Mouse (Mus musculus): Measurements from ENCODE around the gene Oxsr1. TPM values are rescaled to one million over a fixed set of nuclear protein-coding genes. Genes with fewer than 3 reads are reported as not detected.

Gene Oxsr1
- polyA plus RNA-seq, 1 experiment from 2014 or later = 16.1 TPM

DNA sequence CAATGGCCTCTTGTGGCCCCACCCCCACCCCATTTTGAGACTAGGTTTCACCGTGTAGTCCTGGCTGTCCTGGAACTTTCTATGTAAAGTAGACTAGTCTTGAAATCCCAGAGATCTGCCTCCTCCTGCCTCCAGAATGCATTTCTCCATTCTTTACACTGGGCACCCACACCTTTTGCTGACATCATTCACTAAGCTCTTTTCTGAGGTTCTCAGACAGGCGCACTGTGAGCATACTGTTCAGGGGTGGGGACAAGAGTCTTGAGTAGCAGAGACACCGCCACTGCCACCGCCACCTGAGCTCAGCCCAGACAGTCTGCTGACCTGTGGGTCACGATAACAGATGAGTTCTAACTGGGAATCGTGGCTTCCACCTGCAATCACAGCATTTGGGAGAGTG, 33.7 kb upstream of the Oxsr1 start:
- Histone ChIP-seq H3K4me3 (replicated peaks; ENCODE audit: low read length) (no peak overlapping the region), H3K27ac (no peak overlapping the region), H3K36me3 (replicated peaks; ENCODE audit: control insufficient read depth, insufficient read depth) (peaks cover 11% of the 10 kb centered on the region), H3K4me2 (replicated peaks) (no peak overlapping the region), H3K4me1 (replicated peaks; ENCODE audit: control insufficient read depth, insufficient read depth, low read length) (no peaks in the 10 kb centered on the region), H3K27me3 (ENCODE audit: control insufficient read depth, insufficient read depth, low read length) (0 out of 2 replicates have a peak, but pooled peaks cover 3% of the 10 kb centered on the region), H3K9ac (no peak overlapping the region), H3K9me3 (ENCODE audit: control insufficient read depth, low read length) (no peaks in the 10 kb centered on the region)
- WGBS = 76% methylated on average over 6 of the region's 6 CpGs
- no peak for DNase-seq (ENCODE audit: low spot score)
- no peak for ATAC-seq (ENCODE audit: low FRiP score)

DNA sequence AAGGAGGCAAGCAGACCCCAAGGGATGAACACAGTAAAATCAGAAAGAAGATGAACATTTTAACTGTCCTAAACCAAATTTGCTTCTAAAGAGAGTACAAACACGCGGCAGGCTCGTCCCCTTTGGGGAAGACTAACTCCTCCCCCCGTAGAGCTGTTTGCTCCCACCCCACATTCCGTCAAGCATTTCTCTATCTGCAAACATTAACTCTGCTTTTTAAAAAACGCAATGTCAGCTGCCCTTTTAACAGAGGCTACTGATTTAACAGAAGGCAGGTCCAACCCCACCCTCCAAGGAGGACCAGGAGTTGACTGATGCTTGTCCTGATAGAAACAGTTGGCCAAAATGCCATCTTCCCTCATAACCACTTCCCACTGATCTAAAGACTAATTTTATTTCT, 31.7 kb upstream of the Oxsr1 start:
- Histone ChIP-seq H3K4me3 (replicated peaks; ENCODE audit: low read length) (no peak overlapping the region), H3K9ac (no peak overlapping the region), H3K4me2 (replicated peaks) (no peak overlapping the region), H3K4me1 (replicated peaks; ENCODE audit: control insufficient read depth, insufficient read depth, low read length) (no peaks in the 10 kb centered on the region), H3K36me3 (replicated peaks; ENCODE audit: control insufficient read depth, insufficient read depth) (peaks cover 25% of the 10 kb centered on the region), H3K27ac (no peak overlapping the region), H3K9me3 (ENCODE audit: control insufficient read depth, low read length) (no peaks in the 10 kb centered on the region), H3K27me3 (ENCODE audit: control insufficient read depth, insufficient read depth, low read length) (0 out of 2 replicates have a peak, but pooled peaks cover 3% of the 10 kb centered on the region)
- no peak for ATAC-seq (ENCODE audit: low FRiP score)
- 82% methylated on average over 6 of the region's 6 CpGs for WGBS
- DNase-seq (ENCODE audit: low spot score) = no peak

DNA sequence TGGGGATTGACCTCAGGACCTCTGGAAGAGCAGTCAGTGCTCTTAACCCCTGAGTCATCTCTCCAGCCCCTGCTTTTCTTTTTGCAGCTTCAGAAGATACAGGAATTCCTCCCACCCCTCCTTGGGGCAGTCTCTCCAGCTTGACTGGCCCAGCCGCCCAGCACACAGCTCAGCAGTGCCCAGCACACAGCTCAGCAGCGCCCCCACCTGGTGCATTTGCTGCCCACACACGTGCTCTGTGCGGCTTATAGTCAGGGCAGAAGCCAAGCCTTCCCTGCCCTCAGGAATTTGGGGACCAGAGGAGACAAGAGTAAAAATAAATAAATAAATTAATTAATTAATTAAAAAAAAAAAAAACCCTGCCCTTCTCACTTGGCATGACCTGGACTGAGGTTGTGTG, 29.8 kb upstream of the Oxsr1 start:
- 19% methylated on average over 4 of the region's 4 CpGs for WGBS

DNA sequence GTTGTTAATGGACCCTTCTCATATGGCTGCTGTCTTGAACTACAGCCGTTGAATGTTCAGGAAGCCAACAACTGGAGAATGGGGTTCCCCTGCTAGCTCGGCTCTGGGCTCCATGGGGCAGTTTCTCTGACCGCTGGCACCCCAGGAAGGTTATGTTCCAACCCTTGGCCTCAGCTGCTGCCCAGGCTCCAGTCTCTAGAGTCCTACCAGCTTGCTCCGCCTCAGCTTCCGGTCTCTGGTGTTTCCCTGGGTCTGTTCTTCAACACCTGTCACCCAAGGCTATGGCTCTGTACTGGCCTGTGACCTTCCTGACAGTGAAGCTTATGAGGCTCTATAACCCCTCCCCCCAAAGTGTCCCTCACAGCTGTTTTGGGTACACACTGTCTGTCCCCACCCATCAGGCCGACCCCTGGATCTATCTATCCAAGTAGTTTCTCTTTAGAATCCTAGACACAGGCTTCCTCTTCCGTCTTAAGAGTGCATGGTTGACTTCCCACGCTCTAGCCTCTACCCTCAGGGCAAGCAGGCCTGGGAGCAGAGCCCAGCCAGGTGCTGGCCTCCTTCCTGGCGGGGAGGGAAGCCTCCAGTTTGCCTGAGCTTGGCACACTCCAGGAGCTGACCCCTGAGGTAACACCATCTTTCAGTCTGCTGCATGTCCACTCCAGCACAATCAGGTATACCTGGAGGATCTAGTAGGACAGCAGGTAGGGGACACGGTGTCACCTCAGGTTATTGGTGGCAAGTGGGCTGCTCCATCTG, 28.9 kb upstream of the Oxsr1 start:
- DNase-seq (ENCODE audit: low spot score) (no peak), ATAC-seq (ENCODE audit: low FRiP score) (no peak)
- Histone ChIP-seq H3K9ac (no peak overlapping the region), H3K4me1 (replicated peaks; ENCODE audit: control insufficient read depth, insufficient read depth, low read length) (no peaks in the 10 kb centered on the region), H3K36me3 (replicated peaks; ENCODE audit: control insufficient read depth, insufficient read depth) (peaks cover 51% of the 10 kb centered on the region), H3K27me3 (ENCODE audit: control insufficient read depth, insufficient read depth, low read length) (no peaks in the 10 kb centered on the region), H3K4me3 (replicated peaks; ENCODE audit: low read length) (no peak overlapping the region), H3K27ac (no peak overlapping the region), H3K4me2 (replicated peaks) (no peak overlapping the region), H3K9me3 (ENCODE audit: control insufficient read depth, low read length) (no peaks in the 10 kb centered on the region)
- 94% methylated on average over 10 of the region's 10 CpGs for WGBS

More for the DNA sequence above, 29.8 kb upstream of the Oxsr1 start:
- ATAC-seq (ENCODE audit: low FRiP score) (peak; percentile 69; the same call in 1 of the 2 replicates), DNase-seq (ENCODE audit: low spot score) (peak; percentile 70)
- H3K27me3 ChIP-seq (ENCODE audit: control insufficient read depth, insufficient read depth, low read length) = no peaks in the 10 kb centered on the region
- H3K9me3 ChIP-seq (ENCODE audit: control insufficient read depth, low read length) = no peaks in the 10 kb centered on the region
- H3K9ac ChIP-seq = no peak overlapping the region
- no peak overlapping the region for H3K27ac ChIP-seq
- H3K4me1 ChIP-seq (replicated peaks; ENCODE audit: control insufficient read depth, insufficient read depth, low read length) = no peaks in the 10 kb centered on the region
- peaks cover 41% of the 10 kb centered on the region for H3K36me3 ChIP-seq (replicated peaks; ENCODE audit: control insufficient read depth, insufficient read depth)
- H3K4me3 ChIP-seq (replicated peaks; ENCODE audit: low read length) = no peak overlapping the region
- H3K4me2 ChIP-seq (replicated peaks) = no peak overlapping the region

DNA sequence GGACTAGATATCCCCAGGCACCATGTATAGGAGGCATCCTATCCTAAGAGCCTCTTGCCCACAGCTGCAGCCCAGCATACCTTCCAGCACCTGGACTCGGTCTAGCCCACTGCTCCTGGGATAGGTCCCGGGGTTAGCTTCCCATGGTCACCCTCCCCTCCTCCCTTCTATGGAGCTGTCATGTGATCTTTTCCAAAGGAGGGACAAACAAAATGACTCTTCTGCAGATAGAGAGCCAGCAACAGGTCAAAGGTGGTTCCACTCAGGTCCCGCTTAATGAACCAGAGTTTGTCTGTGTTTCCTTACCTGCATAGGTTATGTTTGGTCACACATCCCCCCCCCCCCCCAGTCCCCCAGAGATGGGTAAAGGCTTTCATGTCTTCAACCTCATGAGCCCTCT, 28.3 kb upstream of the Oxsr1 start:
- no peaks in the 10 kb centered on the region for H3K4me1 ChIP-seq (replicated peaks; ENCODE audit: control insufficient read depth, insufficient read depth, low read length)
- H3K4me3 ChIP-seq (replicated peaks; ENCODE audit: low read length) = no peak overlapping the region
- H3K36me3 ChIP-seq (replicated peaks; ENCODE audit: control insufficient read depth, insufficient read depth) = peaks cover 57% of the 10 kb centered on the region
- DNase-seq (ENCODE audit: low spot score) = no peak
- H3K9me3 ChIP-seq (ENCODE audit: control insufficient read depth, low read length) = no peaks in the 10 kb centered on the region
- H3K27ac ChIP-seq = no peak overlapping the region
- ATAC-seq (ENCODE audit: low FRiP score) = no peak
- H3K27me3 ChIP-seq (ENCODE audit: control insufficient read depth, insufficient read depth, low read length) = no peaks in the 10 kb centered on the region
- H3K4me2 ChIP-seq (replicated peaks) = no peak overlapping the region
- no peak overlapping the region for H3K9ac ChIP-seq
- 90% methylated on average over 3 of the region's 3 CpGs for WGBS

DNA sequence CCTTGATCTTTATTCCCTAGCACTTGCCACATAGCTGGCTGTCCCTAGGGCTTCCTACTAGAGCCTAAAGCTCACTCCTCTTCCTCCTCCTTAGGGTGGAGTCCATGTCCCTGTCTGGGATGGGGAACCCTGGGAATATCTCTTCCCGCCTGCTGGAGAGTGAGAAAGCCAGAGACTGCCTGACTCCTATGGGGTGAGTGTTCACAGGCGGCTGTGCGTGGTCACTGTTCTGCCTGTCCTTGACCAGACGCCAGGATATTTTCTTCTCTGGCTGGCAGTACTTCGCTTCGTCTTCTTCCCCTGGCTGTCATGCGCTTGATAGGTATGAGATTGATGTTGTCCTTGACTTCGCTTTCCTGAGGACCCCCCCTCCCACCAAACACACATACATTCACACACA, 24.1 kb upstream of the Oxsr1 start:
- no peaks in the 10 kb centered on the region for H3K27me3 ChIP-seq (ENCODE audit: control insufficient read depth, insufficient read depth, low read length)
- H3K4me1 ChIP-seq (replicated peaks; ENCODE audit: control insufficient read depth, insufficient read depth, low read length) = peaks cover 7% of the 10 kb centered on the region; the same call in 1 of the 2 replicates
- H3K36me3 ChIP-seq (replicated peaks; ENCODE audit: control insufficient read depth, insufficient read depth) = peaks cover 75% of the 10 kb centered on the region
- DNase-seq (ENCODE audit: low spot score) (no peak), ATAC-seq (ENCODE audit: low FRiP score) (no peak)
- H3K9me3 ChIP-seq (ENCODE audit: control insufficient read depth, low read length) = no peaks in the 10 kb centered on the region
- H3K4me2 ChIP-seq (replicated peaks) = no peak overlapping the region
- no peak overlapping the region for H3K9ac ChIP-seq
- no peak overlapping the region for H3K4me3 ChIP-seq (replicated peaks; ENCODE audit: low read length)
- H3K27ac ChIP-seq = no peak overlapping the region
- WGBS = 91% methylated on average over 8 of the region's 8 CpGs

DNA sequence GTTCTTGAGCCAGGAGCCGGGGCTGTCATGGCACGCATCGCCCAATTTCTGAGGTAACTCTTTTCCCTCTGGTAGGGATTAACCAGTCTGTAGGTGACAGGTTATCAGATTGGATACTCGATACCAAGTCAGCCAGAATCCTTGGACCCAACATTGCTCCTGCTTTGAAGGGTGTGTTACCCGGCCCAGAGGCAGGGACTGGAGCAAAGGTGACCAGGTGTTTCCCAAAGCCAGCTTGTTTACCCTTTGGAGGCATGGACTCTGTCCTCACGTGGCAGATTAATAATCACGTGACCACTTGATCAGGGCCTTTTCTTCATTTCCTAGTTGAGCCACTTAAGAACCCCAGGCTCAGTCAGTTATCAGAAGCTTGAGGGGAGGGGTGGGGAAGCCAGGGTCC, 20.5 kb upstream of the Oxsr1 start:
- Histone ChIP-seq H3K4me3 (replicated peaks; ENCODE audit: low read length) (no peak overlapping the region), H3K4me1 (replicated peaks; ENCODE audit: control insufficient read depth, insufficient read depth, low read length) (peaks cover 20% of the 10 kb centered on the region), H3K27me3 (ENCODE audit: control insufficient read depth, insufficient read depth, low read length) (peaks cover 8% of the 10 kb centered on the region), H3K4me2 (replicated peaks) (no peak overlapping the region), H3K9me3 (ENCODE audit: control insufficient read depth, low read length) (no peaks in the 10 kb centered on the region), H3K27ac (no peak overlapping the region), H3K9ac (no peak overlapping the region), H3K36me3 (replicated peaks; ENCODE audit: control insufficient read depth, insufficient read depth) (peaks cover 48% of the 10 kb centered on the region)
- ATAC-seq (ENCODE audit: low FRiP score) (no peak), DNase-seq (ENCODE audit: low spot score) (no peak)
- WGBS = 92% methylated on average over 7 of the region's 7 CpGs

DNA sequence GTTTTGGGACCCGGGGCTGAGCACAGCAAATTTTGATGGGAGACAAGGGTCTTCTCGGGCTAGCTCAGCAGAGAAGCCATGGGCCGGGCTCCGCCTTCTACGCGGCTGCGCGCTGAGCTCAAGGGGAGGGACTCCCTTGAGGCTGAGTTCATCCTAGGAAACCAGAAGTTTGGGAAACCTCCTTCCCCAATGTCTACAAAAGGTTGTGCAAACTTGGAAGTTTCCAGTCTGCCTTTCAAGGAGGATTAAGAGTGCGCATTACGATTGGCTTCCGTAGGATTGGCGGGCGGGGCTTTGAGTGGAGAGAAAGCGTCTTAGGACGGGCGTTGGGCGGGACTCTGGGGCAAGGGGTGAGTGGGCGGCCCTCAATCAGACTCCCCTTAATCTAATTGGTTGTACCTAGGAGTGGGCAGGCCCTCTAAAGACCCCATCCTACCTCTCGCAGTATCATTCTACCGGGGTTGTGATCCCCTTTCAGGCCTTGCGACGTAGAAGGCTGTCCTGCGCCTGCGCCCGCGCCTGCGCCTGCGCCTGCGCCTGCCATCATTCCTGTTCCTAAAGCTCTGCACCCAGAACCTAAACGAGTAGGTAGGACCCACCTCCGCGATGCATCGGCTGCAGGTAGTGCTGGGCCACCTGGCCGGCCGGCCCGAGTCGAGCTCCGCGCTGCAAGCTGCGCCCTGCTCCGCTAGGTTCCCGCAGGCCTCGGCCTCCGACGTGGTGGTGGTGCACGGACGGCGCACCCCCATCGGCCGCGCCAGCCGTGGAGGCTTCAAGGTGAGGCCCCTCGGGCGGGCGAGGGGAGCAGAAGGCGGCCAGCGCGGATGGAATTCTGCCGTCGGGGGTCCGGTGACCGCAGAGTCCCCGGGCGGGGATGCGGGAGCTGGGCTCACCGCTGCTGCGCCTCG, 18.9 kb upstream of the Oxsr1 start, which contains the start of gene Myd88:
TSS of gene Myd88 (minus strand) at position 503 of the 908 bp plus-strand sequence.
- DNase-seq (ENCODE audit: low spot score) (peak; percentile 85), ATAC-seq (ENCODE audit: low FRiP score) (peak; percentile 97)
- WGBS = under 1% methylated on average over 66 of the region's 68 CpGs
- H3K9ac ChIP-seq = peak within 1 kb of the TSS; percentile 88
- H3K27ac ChIP-seq = peak within 1 kb of the TSS; percentile 79
- peaks cover 20% of the 10 kb centered on the region for H3K4me1 ChIP-seq (replicated peaks; ENCODE audit: control insufficient read depth, insufficient read depth, low read length)
- peak within 1 kb of the TSS; percentile 70 for H3K4me2 ChIP-seq (replicated peaks)
- H3K4me3 ChIP-seq (replicated peaks; ENCODE audit: low read length) = peak within 1 kb of the TSS; percentile 68
- H3K27me3 ChIP-seq (ENCODE audit: control insufficient read depth, insufficient read depth, low read length) = peaks cover 8% of the 10 kb centered on the region
- H3K36me3 ChIP-seq (replicated peaks; ENCODE audit: control insufficient read depth, insufficient read depth) = peaks cover 32% of the 10 kb centered on the region
- H3K9me3 ChIP-seq (ENCODE audit: control insufficient read depth, low read length) = no peaks in the 10 kb centered on the region

DNA sequence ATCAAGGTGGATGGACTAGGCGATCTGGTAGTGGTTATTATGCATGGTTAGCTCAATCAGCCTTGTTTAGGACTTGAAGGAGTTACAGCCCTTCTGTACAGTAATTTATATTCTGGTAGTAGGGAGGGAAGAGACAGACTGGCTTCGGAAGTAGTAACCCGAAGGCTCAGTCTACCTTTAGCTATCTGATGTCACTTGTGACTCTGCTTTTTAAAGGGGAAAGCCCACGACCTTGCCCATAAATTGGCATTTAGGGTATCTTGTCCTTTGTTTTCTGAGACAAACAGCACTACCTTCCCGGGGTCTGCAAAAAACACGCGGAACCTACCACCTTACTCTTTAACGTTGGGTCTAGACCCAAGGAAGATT, 18.0 kb upstream of the Oxsr1 start:
- Histone ChIP-seq H3K9me3 (ENCODE audit: control insufficient read depth, low read length) (no peaks in the 10 kb centered on the region), H3K27me3 (ENCODE audit: control insufficient read depth, insufficient read depth, low read length) (peaks cover 8% of the 10 kb centered on the region), H3K36me3 (replicated peaks; ENCODE audit: control insufficient read depth, insufficient read depth) (peaks cover 22% of the 10 kb centered on the region), H3K4me1 (replicated peaks; ENCODE audit: control insufficient read depth, insufficient read depth, low read length) (peaks cover 20% of the 10 kb centered on the region), H3K4me3 (replicated peaks; ENCODE audit: low read length) (peak overlapping the region; percentile 68), H3K9ac (peak overlapping the region; percentile 88), H3K27ac (no peak overlapping the region), H3K4me2 (replicated peaks) (peak overlapping the region; percentile 70)
- 10% methylated on average over 8 of the region's 8 CpGs for WGBS
- ATAC-seq (ENCODE audit: low FRiP score) = no peak
- DNase-seq (ENCODE audit: low spot score) = peak; percentile 30
